Mouse (Mus musculus) kidney, adult 2 months (tissue): ENCODE measurements around the gene Psmd12. TPM values are rescaled to one million over a fixed set of nuclear protein-coding genes. Genes with fewer than 3 reads are reported as not detected.

Experiments used
- DNase-seq: peaks from one replicate; pipeline ENCODE4 v3.0.0; 2021
- H3K27ac ChIP-seq: fragments of 200-500 bp; 2 replicates; pipeline ENCODE4 v1.5.1; 2012; ENCODE audit warnings: low read depth, low read length, control low read depth, inconsistent platforms; ENCODE audit not compliant: insufficient read depth
- H3K27me3 ChIP-seq: fragments of 200-500 bp; replicated peaks from 2 replicates; pipeline ENCODE4 v1.6.1; 2012; ENCODE audit warnings: mild to moderate bottlenecking, moderate library complexity, low read length, inconsistent platforms; ENCODE audit not compliant: control insufficient read depth, insufficient read depth
- H3K36me3 ChIP-seq: fragments of 200-500 bp; 2 replicates; pipeline ENCODE4 v1.6.1; 2012; ENCODE audit warnings: mild to moderate bottlenecking, moderate library complexity, low read length, inconsistent platforms; ENCODE audit not compliant: control insufficient read depth, insufficient read depth
- H3K4me1 ChIP-seq: fragments of 200-500 bp; 2 replicates; pipeline ENCODE4 v1.6.1; 2011; ENCODE audit warnings: low read length; ENCODE audit not compliant: control insufficient read depth, insufficient read depth
- H3K4me3 ChIP-seq: fragments of 200-500 bp; 2 replicates; pipeline ENCODE4 v1.5.1; 2011; ENCODE audit warnings: mild to moderate bottlenecking, low read depth, low read length, control low read depth; ENCODE audit not compliant: insufficient read depth
- CTCF ChIP-seq: fragments of 200-500 bp; conservative IDR thresholded peaks from 2 replicates; pipeline ENCODE4 v1.5.1; 2011; ENCODE audit warnings: low read depth, mild to moderate bottlenecking, control low read depth, low read length, moderate library complexity, mixed read lengths; ENCODE audit not compliant: insufficient read depth, insufficient read length
- POLR2A ChIP-seq: fragments of 200-500 bp; IDR thresholded peaks from one replicate; pipeline ENCODE4 v1.6.1; 2011; ENCODE audit warnings: low read depth, low read length, control low read depth
- WGBS: fragments of 180-500 bp; shearing (Covaris S2); methylation state at CpG from one replicate; pipeline ENCODE4 v1.1.7; 2018; 5-methylcytosine and 5-hydroxymethylcytosine counted together
- polyA plus RNA-seq: library from polyadenylated mRNA; depleted of rRNA; stranded (reverse); fragments of >200 nt; gene quantifications from 2 replicates; pipeline ENCODE4 v1.2.3, GENCODE M21; 2012; rRNA removed

Gene Psmd12
- polyA plus RNA-seq, 1 experiment = 19.9 TPM

GRCm38 (mm10) chr11:107546667-107547301 lies 67.5 kb downstream of the Psmd12 start:
- Histone ChIP-seq H3K4me1 (no peaks in the 10 kb centered on the region), H3K36me3 (no peaks in the 10 kb centered on the region), H3K27ac (no peak overlapping the region), H3K4me3 (peak overlapping the region; percentile 97), H3K27me3 (no peaks in the 10 kb centered on the region)
- WGBS = 1% methylated on average over 37 of the region's 37 CpGs
- DNase-seq = peak; percentile 35
- TF ChIP-seq CTCF = no peak

GRCm38 (mm10) chr11:107547351-107548203 lies 68.3 kb downstream of the Psmd12 start, which contains the start of gene Helz:
TSS of gene Helz (plus strand) at chr11:107547930.
- Histone ChIP-seq H3K36me3 (no peaks in the 10 kb centered on the region), H3K27ac (peak within 1 kb of the TSS; percentile 62; the same call in 1 of the 2 replicates), H3K4me1 (no peaks in the 10 kb centered on the region), H3K27me3 (no peaks in the 10 kb centered on the region), H3K4me3 (peak within 1 kb of the TSS; percentile 97)
- under 1% methylated on average over 69 of the region's 70 CpGs for WGBS
- DNase-seq = peak; percentile 81
- TF ChIP-seq POLR2A (no peak), CTCF (no peak)

GRCm38 (mm10) chr11:107548204-107548975 lies 69.1 kb downstream of the Psmd12 start:
- TF ChIP-seq CTCF = no peak
- no peak for TF ChIP-seq POLR2A
- H3K36me3 ChIP-seq = no peaks in the 10 kb centered on the region
- no peaks in the 10 kb centered on the region for H3K4me1 ChIP-seq
- peak overlapping the region; percentile 62; the same call in 1 of the 2 replicates for H3K27ac ChIP-seq
- H3K27me3 ChIP-seq = no peaks in the 10 kb centered on the region
- H3K4me3 ChIP-seq = peak overlapping the region; percentile 97
- DNase-seq = peak; percentile 12
- 3% methylated on average over 38 of the region's 39 CpGs for WGBS

Other genes starting within 250 kb of the Psmd12 start
- gene Pitpnc1, start 8.8 kb upstream of the Psmd12 start, polyA plus RNA-seq = 15.0 and 18.5 TPM in 2 replicates
- 16.3 and 18.8 TPM in 2 replicates for gene Helz, start 68.4 kb downstream of the Psmd12 start, polyA plus RNA-seq
- 0.19 and 1.4 TPM in 2 replicates for gene Cacng1, start 237.0 kb downstream of the Psmd12 start, polyA plus RNA-seq